Mouse (Mus musculus): ENCODE measurements around the gene Mmrn2.

GRCm38 (mm10) chr14:34349007-34349406 is 26.3 kb upstream of the Mmrn2 start:
- TF ChIP-seq POLR2A (IDR thresholded peaks at IDR 0.05; ENCODE audit: insufficient read depth, low read length): no peak
- TF ChIP-seq CTCF (IDR thresholded peaks at IDR 0.05; ENCODE audit: low read depth, low read length): no peak

Data from ES-Bruce4 (cell line).